In genomic region chr5:7821700-7822099, GRCm38 (mm10) we compare ENCODE assay signal across 20 mouse cellular contexts.
"Had no signal": no experiment of that assay in that cellular context is flagged by ENCODE, and none has a peak within 500 bp of the region (broad histone marks: within the 10 kb centered on the region; RNA-seq: fewer than 3 reads in every experiment).

No protein-coding gene starts in this region.

- H3K4me1 ChIP-seq: liver, embryonic 12.5 days; midbrain, embryonic 12.5 days; neural tube, embryonic 13.5 days; neural tube, embryonic 15.5 days; stomach, embryonic 15.5 days had no signal

- H3K27ac ChIP-seq: liver, embryonic 12.5 days; liver, embryonic 14.5 days; midbrain, embryonic 12.5 days; neural tube, embryonic 13.5 days; neural tube, embryonic 15.5 days; stomach, embryonic 15.5 days; stomach, postnatal 0 days had no signal

- H3K4me2 ChIP-seq: liver, embryonic 12.5 days; lung, embryonic 14.5 days; midbrain, embryonic 12.5 days; neural tube, embryonic 13.5 days; neural tube, embryonic 15.5 days; stomach, embryonic 15.5 days had no signal

- H3K4me3 ChIP-seq: liver, embryonic 12.5 days; midbrain, embryonic 12.5 days; myocyte; neural tube, embryonic 13.5 days; neural tube, embryonic 15.5 days; stomach, embryonic 15.5 days had no signal

- H3K9me3 ChIP-seq: liver, embryonic 12.5 days; midbrain, embryonic 12.5 days; neural tube, embryonic 13.5 days; neural tube, embryonic 15.5 days; stomach, embryonic 15.5 days had no signal

- H3K36me3 ChIP-seq: liver, embryonic 12.5 days; midbrain, embryonic 12.5 days; neural tube, embryonic 13.5 days; neural tube, embryonic 15.5 days; stomach, embryonic 15.5 days had no signal

- H3K27me3 ChIP-seq: liver, embryonic 12.5 days; midbrain, embryonic 12.5 days; neural tube, embryonic 13.5 days; neural tube, embryonic 15.5 days; stomach, embryonic 15.5 days had no signal

- H3K9ac ChIP-seq: liver, embryonic 12.5 days; liver, embryonic 14.5 days; lung, embryonic 14.5 days; midbrain, embryonic 12.5 days; neural tube, embryonic 13.5 days; neural tube, embryonic 15.5 days; stomach, embryonic 15.5 days had no signal

- ATAC-seq: liver, embryonic 12.5 days had no signal

- DNase-seq: lung, adult 18-20 months; lung, embryonic 14.5 days; lung, postnatal 10 days; lung, postnatal 4 days; retina, postnatal 1 day; right cerebral cortex, adult 18-20 months; right cerebral cortex, postnatal 25 days; right cerebral cortex, postnatal 4 days; spleen, adult 18-20 months; thymus, adult 2 months; thymus, postnatal 25 days; thymus, postnatal 4 days had no signal
